Mouse (Mus musculus): ENCODE measurements around the gene Tlnrd1.

- TF ChIP-seq POLR2A (IDR thresholded peaks at IDR 0.05; ENCODE audit: control insufficient read depth, extremely low read depth, insufficient read depth, low read length, poor library complexity): no peak
- TF ChIP-seq CTCF (IDR thresholded peaks at IDR 0.05; ENCODE audit: borderline replicate concordance, control insufficient read depth, extremely low read depth, insufficient read depth, low read length, poor library complexity): no peak
These were observed 44.0 kb downstream of the Tlnrd1 start for GRCm38 (mm10) chr7:83840076-83840475.
